Mouse (Mus musculus) layer of hippocampus, adult 11-12 months (tissue): ENCODE measurements around the gene Mtf2.
"Not testable (repeated sequence)": the region's sequence is repeated elsewhere in the genome, so short reads cannot be mapped to it uniquely, and the experiment has no call there.

Experiments used
- DNase-seq: peaks from one replicate; pipeline ENCODE4 v3.0.0; 2022; ENCODE audit warnings: low spot score

Mtf2 gene

GRCm38 (mm10) chr5:108065465-108066411, at the start of gene Mtf2:
TSS of gene Mtf2 (plus strand) at chr5:108065674.
- peak; percentile 96 for DNase-seq

GRCm38 (mm10) chr5:108017232-108017631, 48.2 kb upstream of the Mtf2 start:
- no peak for DNase-seq

- no peak for DNase-seq
Measured at GRCm38 (mm10) chr5:108019367-108019766, 46.1 kb upstream of the Mtf2 start.

- no peak for DNase-seq
Measured at GRCm38 (mm10) chr5:108021346-108021745, 44.1 kb upstream of the Mtf2 start.

GRCm38 (mm10) chr5:108028230-108028629, 37.2 kb upstream of the Mtf2 start:
- DNase-seq, result no peak

GRCm38 (mm10) chr5:108028797-108029536, 36.5 kb upstream of the Mtf2 start:
- DNase-seq, result not testable (repeated sequence)

GRCm38 (mm10) chr5:108029968-108030367, 35.5 kb upstream of the Mtf2 start:
- peak; percentile 20 for DNase-seq

GRCm38 (mm10) chr5:108031267-108031666, 34.2 kb upstream of the Mtf2 start:
- no peak for DNase-seq

GRCm38 (mm10) chr5:108034194-108034593, 31.3 kb upstream of the Mtf2 start:
- DNase-seq, result peak; percentile 42

- DNase-seq, result no peak
Measured at GRCm38 (mm10) chr5:108035523-108035922, 30.0 kb upstream of the Mtf2 start.

GRCm38 (mm10) chr5:108042061-108042460, 23.4 kb upstream of the Mtf2 start:
- DNase-seq, result no peak

GRCm38 (mm10) chr5:108043908-108044307, 21.6 kb upstream of the Mtf2 start:
- DNase-seq, result no peak

GRCm38 (mm10) chr5:108049711-108050268, 15.7 kb upstream of the Mtf2 start:
- DNase-seq, result no peak

GRCm38 (mm10) chr5:108051026-108051425, 14.4 kb upstream of the Mtf2 start:
- DNase-seq, result no peak

GRCm38 (mm10) chr5:108051727-108052126, 13.7 kb upstream of the Mtf2 start:
- not testable (repeated sequence) for DNase-seq

- DNase-seq, result no peak
Measured at GRCm38 (mm10) chr5:108052200-108052599, 13.3 kb upstream of the Mtf2 start.

- DNase-seq, result no peak
Measured at GRCm38 (mm10) chr5:108053566-108053965, 11.9 kb upstream of the Mtf2 start.

- DNase-seq, result no peak
Measured at GRCm38 (mm10) chr5:108060413-108060812, 5.1 kb upstream of the Mtf2 start.

- DNase-seq, result no peak
Measured at GRCm38 (mm10) chr5:108072301-108072700, 6.8 kb downstream of the Mtf2 start.

GRCm38 (mm10) chr5:108076241-108076640, 10.8 kb downstream of the Mtf2 start:
- no peak for DNase-seq

GRCm38 (mm10) chr5:108076833-108077540, 11.5 kb downstream of the Mtf2 start:
- no peak for DNase-seq

GRCm38 (mm10) chr5:108079603-108080002, 14.1 kb downstream of the Mtf2 start:
- DNase-seq, result no peak
